Mouse (Mus musculus): Measurements from ENCODE around the gene Ccdc172. TPM values are rescaled to one million over a fixed set of nuclear protein-coding genes. Genes with fewer than 3 reads are reported as not detected.

Ccdc172 gene
- not detected in 2 replicates for polyA plus RNA-seq (2012; rRNA removed)

- no peak for DNase-seq (ENCODE audit: low spot score)
Measured at GRCm38 (mm10) chr19:58511818-58512217, at the start of gene Ccdc172. Ccdc172 (plus strand) TSS chr19:58511993.

GRCm38 (mm10) chr19:58463755-58464154, 48.0 kb upstream of the Ccdc172 start:
- DNase-seq (ENCODE audit: low spot score): no peak

- DNase-seq (ENCODE audit: low spot score): no peak
Measured at GRCm38 (mm10) chr19:58468331-58468730, 43.5 kb upstream of the Ccdc172 start.

DNA sequence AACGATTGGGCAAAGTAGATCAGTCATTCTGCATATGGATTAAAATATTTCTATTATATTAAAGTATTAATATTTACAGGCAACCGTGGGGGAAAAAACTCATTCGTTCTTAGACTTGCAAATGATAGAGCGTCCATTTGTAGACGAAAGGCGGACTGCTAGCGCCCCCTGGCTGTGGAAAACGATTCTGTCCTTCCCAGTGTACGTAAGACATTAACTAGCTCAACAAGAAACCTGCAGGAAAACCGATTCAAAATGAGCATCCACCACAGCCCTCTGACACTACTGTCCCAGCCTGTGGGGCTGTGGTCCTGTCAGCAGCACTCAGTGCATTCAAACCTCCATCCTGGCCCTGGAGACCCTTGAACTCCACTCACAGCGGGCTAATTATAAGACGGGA, 42.4 kb upstream of the Ccdc172 start:
- peak; percentile 73 for DNase-seq (ENCODE audit: low spot score)

DNA sequence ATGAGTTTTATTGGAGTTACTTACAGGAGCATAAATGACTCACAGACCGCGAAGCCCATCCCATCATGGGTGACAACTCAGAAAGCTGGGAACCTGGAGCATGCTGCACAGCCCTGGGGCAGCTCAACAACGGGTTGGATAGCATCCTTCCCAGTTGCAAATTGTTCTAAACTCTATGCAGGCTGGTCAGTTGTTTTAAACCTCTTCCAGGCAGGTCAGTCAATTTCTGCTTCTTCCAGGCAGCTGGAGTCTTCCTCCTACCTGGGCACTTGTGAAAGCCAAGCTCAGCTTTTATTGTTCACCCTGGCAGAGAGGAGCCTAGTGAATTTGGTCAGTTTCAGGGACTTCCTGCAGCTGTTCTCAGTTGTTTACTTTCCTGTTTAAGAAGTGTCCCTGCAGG, 37.5 kb upstream of the Ccdc172 start:
- DNase-seq (ENCODE audit: low spot score): no peak

- DNase-seq (ENCODE audit: low spot score): no peak
Measured at GRCm38 (mm10) chr19:58482373-58482977, 29.3 kb upstream of the Ccdc172 start.

- no peak for DNase-seq (ENCODE audit: low spot score)
Measured at GRCm38 (mm10) chr19:58486686-58487085, 25.1 kb upstream of the Ccdc172 start.

- DNase-seq (ENCODE audit: low spot score): no peak
Measured at GRCm38 (mm10) chr19:58497106-58497505, 14.7 kb upstream of the Ccdc172 start.

DNA sequence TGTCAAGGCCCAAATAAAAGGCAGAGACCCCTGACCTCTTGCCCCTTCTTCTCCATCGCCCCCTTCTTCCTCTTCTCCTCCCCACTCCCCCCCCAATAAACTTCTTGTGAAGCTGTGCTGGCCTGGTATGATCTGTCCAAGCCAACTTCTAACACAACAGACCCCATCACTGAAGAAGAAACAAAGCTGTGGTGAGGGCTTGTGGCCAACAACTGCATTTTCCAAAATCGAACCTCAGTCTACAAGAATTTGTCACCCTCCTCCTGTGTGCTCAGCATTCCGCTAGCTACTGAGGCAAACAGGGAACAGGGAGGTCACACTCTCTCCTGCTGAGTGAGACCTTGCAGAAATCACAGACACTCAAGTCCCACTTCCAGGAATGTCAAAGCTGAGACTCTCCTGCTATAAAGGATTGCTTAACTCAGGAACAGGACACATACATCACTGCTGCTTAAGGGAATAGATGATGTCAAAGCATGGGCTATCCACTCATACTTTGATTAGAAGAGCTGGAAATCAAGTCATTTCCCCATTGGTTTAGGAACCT, 12.3 kb upstream of the Ccdc172 start:
- no peak for DNase-seq (ENCODE audit: low spot score)

GRCm38 (mm10) chr19:58500049-58500448, 11.7 kb upstream of the Ccdc172 start:
- DNase-seq (ENCODE audit: low spot score): no peak

GRCm38 (mm10) chr19:58521696-58522095, 9.9 kb downstream of the Ccdc172 start:
- DNase-seq (ENCODE audit: low spot score): no peak

GRCm38 (mm10) chr19:58523736-58524394, 12.1 kb downstream of the Ccdc172 start:
- DNase-seq (ENCODE audit: low spot score): no peak

GRCm38 (mm10) chr19:58525457-58526239, 13.9 kb downstream of the Ccdc172 start:
- no peak for DNase-seq (ENCODE audit: low spot score)

DNA sequence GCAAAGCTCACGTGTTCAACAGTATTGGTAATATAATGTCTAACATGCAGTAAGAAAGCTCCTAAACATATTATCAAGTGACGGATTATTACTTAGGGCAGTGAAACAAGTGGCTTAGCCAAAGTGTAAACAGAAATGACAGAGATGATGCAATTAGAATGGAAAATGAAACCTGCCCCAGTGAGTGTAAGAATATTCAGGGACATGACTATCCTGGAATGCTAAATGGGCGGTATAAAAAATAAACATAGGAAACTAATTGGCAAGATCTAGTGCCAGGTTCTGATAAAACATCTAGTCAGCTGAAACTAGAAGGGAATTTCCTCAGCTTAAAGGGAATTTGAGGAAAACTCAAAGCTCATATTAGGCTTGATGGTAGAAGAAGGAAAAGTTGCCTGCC, 21.3 kb downstream of the Ccdc172 start:
- no peak for DNase-seq (ENCODE audit: low spot score)

DNA sequence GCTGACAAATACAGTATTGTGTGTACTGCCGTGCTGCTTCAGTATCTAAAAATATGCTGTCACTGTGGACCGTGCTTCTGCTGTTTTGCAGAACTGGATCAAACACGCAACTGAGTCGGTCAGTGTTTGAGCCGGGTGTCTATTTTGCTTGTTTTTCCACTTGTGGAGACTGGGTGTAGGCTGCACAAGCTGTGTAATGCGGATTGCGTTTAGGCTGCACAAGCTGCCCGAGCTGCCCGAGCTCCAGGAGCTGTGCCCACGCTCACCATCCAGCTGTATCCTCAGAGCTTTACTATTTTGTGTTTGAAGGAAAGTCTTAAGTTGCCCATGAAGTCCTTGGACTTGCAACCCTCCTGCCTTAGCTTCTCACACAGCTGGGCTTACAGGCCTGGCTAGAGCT, 24.9 kb downstream of the Ccdc172 start:
- no peak for DNase-seq (ENCODE audit: low spot score)

- no peak for DNase-seq (ENCODE audit: low spot score)
Measured at GRCm38 (mm10) chr19:58540396-58540795, 28.6 kb downstream of the Ccdc172 start.

GRCm38 (mm10) chr19:58548367-58548766, 36.6 kb downstream of the Ccdc172 start:
- DNase-seq (ENCODE audit: low spot score): no peak

GRCm38 (mm10) chr19:58550489-58550888, 38.7 kb downstream of the Ccdc172 start:
- DNase-seq (ENCODE audit: low spot score): no peak

DNA sequence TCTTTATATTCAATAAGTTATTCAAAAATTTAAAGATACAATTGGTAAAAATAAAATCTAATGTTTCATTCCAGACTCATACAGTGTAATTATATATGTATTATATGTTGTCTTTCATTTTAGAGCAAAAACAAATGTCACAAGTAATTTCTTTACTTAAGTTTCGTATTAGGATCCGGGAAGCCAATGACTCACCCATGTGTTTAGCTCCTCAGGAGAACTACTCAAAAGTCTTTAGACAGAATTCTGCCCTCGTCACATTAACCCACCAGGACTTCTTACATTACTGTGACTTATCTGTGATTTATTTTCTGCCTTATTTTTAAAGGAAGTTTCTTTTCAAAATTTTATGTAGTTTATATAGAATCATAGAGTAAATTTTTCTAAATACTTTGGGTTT, 39.1 kb downstream of the Ccdc172 start:
- no peak for DNase-seq (ENCODE audit: low spot score)

- DNase-seq (ENCODE audit: low spot score): no peak
Measured at GRCm38 (mm10) chr19:58554974-58555373, 43.2 kb downstream of the Ccdc172 start.

- no peak for DNase-seq (ENCODE audit: low spot score)
Measured at GRCm38 (mm10) chr19:58558352-58558751, 46.6 kb downstream of the Ccdc172 start.

DNA sequence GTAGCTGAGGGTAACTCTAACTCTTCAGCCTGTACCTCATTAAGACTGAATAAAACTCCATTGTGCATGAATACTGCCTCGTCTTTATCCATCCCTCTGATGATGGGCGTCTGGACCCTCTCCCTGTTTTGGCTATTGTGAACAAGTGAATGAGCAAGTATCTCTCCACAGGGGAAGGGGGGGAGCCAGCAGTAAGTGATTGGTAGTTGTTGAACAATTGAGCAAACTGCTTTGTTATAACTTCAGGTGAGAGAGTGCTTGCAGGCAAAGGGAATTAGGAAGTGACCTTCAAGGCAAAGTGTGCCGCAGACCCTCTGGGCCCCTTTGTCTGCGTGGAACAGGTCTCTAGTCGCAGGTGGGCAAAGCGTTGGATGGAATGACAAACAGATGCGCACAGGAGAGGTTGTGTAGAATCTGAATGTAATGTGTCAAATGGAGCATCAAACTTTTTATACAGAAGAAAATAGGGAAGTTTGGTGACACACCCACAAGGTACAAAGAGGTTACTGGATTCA, 50.6 kb downstream of the Ccdc172 start:
- DNase-seq (ENCODE audit: low spot score): no peak

Measured in urinary bladder, adult 2 months (tissue).